ENCODE assay signal across 8 mouse cellular contexts in genomic region chr17:45548541-45549512, GRCm38 (mm10). TPM values are rescaled to one million over a fixed set of nuclear protein-coding genes. Genes with fewer than 3 reads are reported as not detected.
A peak's percentile ranks its signal among the peaks of the same experiment; 100 is the strongest.
DNase-seq lines count a peak whose midpoint lies in the region; ATAC-seq lines count a peak whose summit lies in the region.

No protein-coding gene starts in this region.

- peak; percentile 66 for ATAC-seq in hindbrain, embryonic 13.5 days (ENCODE audit: low FRiP score)

- peaks cover 55% of the 10 kb centered on the region for H3K4me1 ChIP-seq in hindbrain, embryonic 13.5 days (replicated peaks)

- no peaks in the 10 kb centered on the region for H3K9me3 ChIP-seq in hindbrain, embryonic 13.5 days

- intact Hi-C loops in heart, postnatal 10 days (cut with DNase I) = no loop called here

- DNase-seq in heart, adult 11 months = peak; percentile 85
- no peak for DNase-seq in heart, postnatal 10 days
- peak; percentile 44 for DNase-seq in CD4-positive helper T cell, adult 2 months (ENCODE audit: low read depth, low spot score)
- DNase-seq in cerebellum, postnatal 14 days = peak; percentile 89 to 90
- peak; percentile 68 for DNase-seq in mesoderm, embryonic 11.5 days (ENCODE audit: low read depth, low spot score)
- peak; percentile 58 for DNase-seq in testis, postnatal 10 days (ENCODE audit: low spot score)
- DNase-seq in gastrocnemius, adult 18-20 months (ENCODE audit: low spot score) = no peak

- peak overlapping the region; percentile 95 for H3K27ac ChIP-seq in hindbrain, embryonic 13.5 days

- peaks cover 50% of the 10 kb centered on the region for H3K27me3 ChIP-seq in hindbrain, embryonic 13.5 days

- 2% methylated on average over 46 of the region's 68 CpGs for WGBS in hindbrain, embryonic 13.5 days

- H3K4me2 ChIP-seq in hindbrain, embryonic 13.5 days = peak overlapping the region; percentile 55

- H3K9ac ChIP-seq in hindbrain, embryonic 13.5 days = peak overlapping the region; percentile 98

- peaks cover 28% of the 10 kb centered on the region for H3K36me3 ChIP-seq in hindbrain, embryonic 13.5 days

- peak overlapping the region; percentile 86 for H3K4me3 ChIP-seq in hindbrain, embryonic 13.5 days

RNA-seq across cellular contexts. Expression of gene Tmem151b, which starts 0.7 kb away (rescaled TPM):
- total RNA-seq in heart, postnatal 10 days (2021) = under 1 TPM; 0.05 to 0.12 TPM
- polyA plus RNA-seq in hindbrain, embryonic 13.5 days (2015; fragmentation: Nextera tagmentation; extraction: Ambion mirVana) = 26.6 and 27.3 TPM in 2 replicates
- not detected for total RNA-seq in gastrocnemius, adult 18-20 months (2021)

RNA-seq across cellular contexts. Expression of gene Nfkbie, which starts 6.7 kb away (rescaled TPM):
- total RNA-seq in heart, postnatal 10 days (2021) = 1 to 10 TPM; 1.8 to 2.7 TPM
- 5.6 and 6.5 TPM in 2 replicates for polyA plus RNA-seq in hindbrain, embryonic 13.5 days (2015; fragmentation: Nextera tagmentation; extraction: Ambion mirVana)
- total RNA-seq in gastrocnemius, adult 18-20 months (2021) = under 1 TPM; 0.30 to 0.47 TPM

RNA-seq across cellular contexts. Expression of gene Slc35b2, which starts 14.8 kb away (rescaled TPM):
- total RNA-seq in heart, postnatal 10 days (2021) = 10 to 100 TPM; 34.5 to 36.8 TPM
- 86.5 and 91.1 TPM in 2 replicates for polyA plus RNA-seq in hindbrain, embryonic 13.5 days (2015; fragmentation: Nextera tagmentation; extraction: Ambion mirVana)
- 10 to 100 TPM; 16.2 to 17.7 TPM for total RNA-seq in gastrocnemius, adult 18-20 months (2021)

RNA-seq across cellular contexts. Expression of gene Hsp90ab1, which starts 24.2 kb away (rescaled TPM):
- total RNA-seq in heart, postnatal 10 days (2021) = 1,000 to 10,000 TPM; 1,000 to 1,054 TPM
- 1,593 and 1,619 TPM in 2 replicates for polyA plus RNA-seq in hindbrain, embryonic 13.5 days (2015; fragmentation: Nextera tagmentation; extraction: Ambion mirVana)
- 1,000 to 10,000 TPM; 1,074 to 1,224 TPM for total RNA-seq in gastrocnemius, adult 18-20 months (2021)

RNA-seq across cellular contexts. Expression of gene Tcte1, which starts 25.6 kb away (rescaled TPM):
- not detected for total RNA-seq in heart, postnatal 10 days (2021)
- 3.0 TPM in 2 replicates for polyA plus RNA-seq in hindbrain, embryonic 13.5 days (2015; fragmentation: Nextera tagmentation; extraction: Ambion mirVana)
- not detected for total RNA-seq in gastrocnemius, adult 18-20 months (2021)

Comparison
In these comparisons a context has a peak if more than half of its experiments do, and no peak if none do; other contexts are left out.
1. DNase-seq: peak in heart, adult 11 months (single experiment), CD4-positive helper T cell, adult 2 months (single experiment), cerebellum, postnatal 14 days (2 of 2), mesoderm, embryonic 11.5 days (single experiment) and testis, postnatal 10 days (single experiment); none in heart, postnatal 10 days (0 of 2) and gastrocnemius, adult 18-20 months (single experiment).